Mouse (Mus musculus) large intestine, adult 2 months (tissue): ENCODE measurements around the gene Matn3. TPM values are rescaled to one million over a fixed set of nuclear protein-coding genes. Genes with fewer than 3 reads are reported as not detected.
"Not testable (repeated sequence)": the region's sequence is repeated elsewhere in the genome, so short reads cannot be mapped to it uniquely, and the experiment has no call there.

Experiments
- DNase-seq: peaks from one replicate; pipeline ENCODE4 v3.0.0-alpha.2; 2012; ENCODE audit warnings: low read depth, low spot score
- WGBS: fragments of 180-500 bp; shearing (Covaris S2); methylation state at CpG from one replicate; pipeline ENCODE4 v1.1.7; 2018; 5-methylcytosine and 5-hydroxymethylcytosine counted together
- polyA plus RNA-seq: library from polyadenylated mRNA; depleted of rRNA; stranded (reverse); fragments of >200 nt; gene quantifications from 2 replicates; pipeline ENCODE4 v1.2.3, GENCODE M21; 2012

The Matn3 gene
- polyA plus RNA-seq, 1 experiment, result not detected

DNA sequence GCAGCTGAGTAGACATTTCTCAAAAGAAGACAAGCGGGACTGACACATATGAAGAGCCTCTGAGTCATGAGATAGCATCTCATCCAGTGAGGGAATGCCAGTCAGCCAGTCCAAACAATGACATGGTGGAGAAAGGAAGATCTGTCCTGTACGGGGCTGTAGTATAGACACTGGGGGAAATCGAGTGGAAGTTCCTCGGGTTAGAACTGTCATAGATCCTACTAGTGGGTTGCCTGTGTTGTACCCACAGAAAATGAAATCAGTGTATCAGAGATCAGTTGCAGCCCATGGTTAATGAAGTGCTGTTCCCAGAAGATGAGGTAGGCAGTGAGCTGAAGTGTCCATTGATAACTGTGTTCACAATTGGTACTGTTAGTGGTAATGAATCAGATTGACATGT, 19.0 kb upstream of the Matn3 start:
- no peak for DNase-seq
- 70% methylated on average over 4 of the region's 4 CpGs for WGBS

DNA sequence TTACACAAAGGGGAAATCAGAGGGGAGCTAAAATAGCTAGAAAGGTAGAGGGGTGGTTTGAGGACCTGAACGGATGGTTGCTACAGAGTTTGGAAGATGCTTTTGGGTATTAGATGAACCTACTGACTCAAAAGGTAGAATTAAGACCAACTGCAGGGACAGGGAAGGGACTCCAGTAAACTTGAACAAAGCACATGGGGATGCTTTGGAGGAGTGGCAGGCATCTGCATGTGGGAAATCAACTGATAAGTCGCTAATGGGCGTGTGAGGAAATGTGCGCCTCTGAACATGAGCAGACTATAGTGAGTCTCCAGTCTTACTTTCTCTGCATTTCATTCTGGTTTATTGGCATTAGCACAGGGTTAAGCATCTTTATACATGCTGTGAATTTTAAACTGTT, 16.6 kb upstream of the Matn3 start:
- 66% methylated on average over 4 of the region's 4 CpGs for WGBS
- DNase-seq, result no peak

- WGBS, result 51% methylated on average over 5 of the region's 5 CpGs
- DNase-seq, result no peak
Measured at GRCm38 (mm10) chr12:8935349-8935748, 12.4 kb upstream of the Matn3 start.

GRCm38 (mm10) chr12:8936210-8936609, 11.5 kb upstream of the Matn3 start:
- WGBS, result 70% methylated on average over 4 of the region's 4 CpGs
- not testable (repeated sequence) for DNase-seq

GRCm38 (mm10) chr12:8939490-8939889, 8.2 kb upstream of the Matn3 start:
- DNase-seq, result no peak
- WGBS, result 93% methylated on average over 4 of the region's 4 CpGs

GRCm38 (mm10) chr12:8940011-8941005, 7.4 kb upstream of the Matn3 start:
- no peak for DNase-seq
- 66% methylated on average over 12 of the region's 12 CpGs for WGBS

DNA sequence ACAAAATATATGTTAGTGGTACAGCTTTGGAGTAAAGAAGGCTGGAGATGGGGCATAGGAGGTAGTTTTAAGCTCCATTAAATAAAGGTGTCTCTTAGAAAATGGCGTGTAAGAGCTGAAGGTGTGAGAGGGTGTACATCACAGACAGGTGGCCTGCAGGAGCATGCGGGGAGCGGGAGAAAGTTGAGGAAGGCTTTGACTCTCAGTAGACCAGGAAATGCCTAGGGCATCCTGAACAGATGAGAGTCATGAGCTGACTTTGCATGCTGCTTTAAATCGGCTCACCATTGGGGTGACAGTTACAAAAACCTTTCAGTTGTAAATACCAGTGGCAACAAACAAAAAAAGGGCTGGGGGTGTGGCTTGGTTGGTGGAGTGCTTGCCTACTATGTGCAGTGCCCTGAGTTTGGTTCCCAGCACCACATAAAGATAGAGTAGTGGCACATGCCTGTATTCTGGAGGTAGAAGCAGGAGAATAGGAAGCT, 6.6 kb upstream of the Matn3 start:
- WGBS, result 67% methylated on average over 4 of the region's 4 CpGs
- DNase-seq, result no peak

DNA sequence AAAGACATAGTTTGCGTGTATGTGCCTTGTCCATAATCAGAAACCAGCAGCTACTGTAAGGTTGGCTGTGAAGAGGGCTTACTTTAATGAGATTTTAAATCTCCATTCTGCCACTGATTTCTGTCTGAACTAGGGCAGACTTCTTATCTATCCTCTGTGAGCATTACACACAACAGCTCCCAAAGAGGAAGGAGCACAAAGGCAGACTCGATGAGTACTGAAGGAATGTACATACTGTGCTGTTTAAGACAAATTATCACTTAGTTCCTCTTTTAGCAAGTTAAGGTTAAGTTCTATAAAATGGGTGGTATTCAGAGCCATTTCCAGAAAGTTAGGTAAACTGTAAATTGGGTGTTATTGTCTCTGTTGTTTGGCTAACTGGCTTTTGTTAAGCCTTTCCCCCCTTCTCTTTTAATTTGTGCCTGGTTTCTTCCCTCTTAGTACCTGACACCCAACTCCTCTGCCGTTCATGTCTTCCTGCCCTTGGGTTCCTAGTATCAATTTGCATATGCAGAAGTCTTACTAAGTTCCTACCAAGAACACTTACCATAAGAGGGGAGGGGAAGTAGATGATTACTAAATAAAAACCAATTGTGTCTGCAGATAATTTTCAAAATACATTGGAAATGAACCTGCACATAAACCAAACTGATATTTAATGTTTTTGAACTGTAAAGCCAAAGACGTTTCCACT, 5.9 kb upstream of the Matn3 start:
- 41% methylated on average over 4 of the region's 4 CpGs for WGBS
- no peak for DNase-seq

GRCm38 (mm10) chr12:8947163-8947562, 566 bp upstream of the Matn3 start:
- 33% methylated on average over 9 of the region's 9 CpGs for WGBS
- no peak for DNase-seq

- WGBS, result 90% methylated on average over 10 of the region's 10 CpGs
- no peak for DNase-seq
Measured at GRCm38 (mm10) chr12:8953136-8953535, 5.4 kb downstream of the Matn3 start.

GRCm38 (mm10) chr12:8954161-8954561, 6.4 kb downstream of the Matn3 start:
- 36% methylated on average over 9 of the region's 9 CpGs for WGBS
- no peak for DNase-seq

GRCm38 (mm10) chr12:8961607-8962316, 14.0 kb downstream of the Matn3 start:
- WGBS, result 76% methylated on average over 9 of the region's 9 CpGs
- DNase-seq, result no peak

DNA sequence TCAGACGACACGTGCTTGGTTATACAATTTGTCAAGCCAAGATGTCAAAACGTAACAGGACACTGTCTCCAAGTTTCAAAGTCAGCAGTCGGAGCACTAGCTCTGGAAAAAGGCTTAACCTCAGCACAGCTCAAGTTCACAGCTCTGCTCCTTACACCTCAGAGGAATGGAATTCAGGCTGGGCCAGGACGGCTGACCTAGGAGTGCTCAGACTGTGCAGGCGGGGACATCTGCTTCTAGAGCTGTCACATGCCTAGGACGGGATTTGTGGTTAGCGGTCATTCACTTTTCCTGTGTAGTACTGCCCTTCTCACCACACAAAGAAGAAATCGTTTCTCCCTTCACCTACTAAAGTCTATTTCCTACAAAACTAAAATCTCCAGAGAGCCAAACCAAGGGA, 22.1 kb downstream of the Matn3 start:
- no peak for DNase-seq
- 11% methylated on average over 9 of the region's 9 CpGs for WGBS

DNA sequence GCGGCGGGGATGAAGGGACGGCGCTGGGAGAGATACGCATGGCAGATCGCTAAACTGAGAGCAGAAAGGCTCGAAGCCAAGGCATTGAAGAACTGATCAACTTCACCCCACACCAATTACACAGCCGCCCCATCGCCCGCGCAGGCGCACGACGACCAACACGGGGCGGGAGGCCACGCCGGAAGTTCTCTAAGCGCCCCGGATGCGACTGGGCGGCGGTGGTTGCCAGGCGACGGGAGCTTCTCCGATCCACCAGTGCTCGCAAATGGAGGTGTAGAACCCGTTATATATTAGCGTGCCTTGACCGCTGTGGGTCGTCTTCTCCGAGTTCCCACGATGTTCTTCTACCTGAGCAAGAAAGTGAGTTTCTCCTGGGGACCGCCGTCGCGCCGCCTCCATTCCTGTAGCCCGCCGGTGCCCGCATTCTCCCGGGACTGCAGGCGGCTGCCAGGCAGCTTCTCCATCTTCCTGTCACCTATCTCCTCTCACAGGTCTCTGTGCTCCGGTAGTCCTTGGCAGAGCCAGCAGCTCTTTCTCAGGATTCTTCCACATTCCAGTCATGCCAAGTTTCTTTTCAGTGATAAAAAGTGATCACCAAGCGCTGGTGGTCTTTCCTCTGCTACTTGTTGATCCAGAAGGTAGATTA, 26.2 kb downstream of the Matn3 start, which contains the start of gene Wdr35:
Gene Wdr35 (plus strand): TSS at position 73 of the 646 bp plus-strand sequence.
- peak; percentile 39 for DNase-seq
- under 1% methylated on average over 45 of the region's 45 CpGs for WGBS

GRCm38 (mm10) chr12:8975076-8975475, 27.3 kb downstream of the Matn3 start:
- WGBS, result 94% methylated on average over 3 of the region's 3 CpGs
- no peak for DNase-seq

GRCm38 (mm10) chr12:8993231-8993630, 45.5 kb downstream of the Matn3 start:
- WGBS, result 71% methylated on average over 8 of the region's 8 CpGs
- no peak for DNase-seq

DNA sequence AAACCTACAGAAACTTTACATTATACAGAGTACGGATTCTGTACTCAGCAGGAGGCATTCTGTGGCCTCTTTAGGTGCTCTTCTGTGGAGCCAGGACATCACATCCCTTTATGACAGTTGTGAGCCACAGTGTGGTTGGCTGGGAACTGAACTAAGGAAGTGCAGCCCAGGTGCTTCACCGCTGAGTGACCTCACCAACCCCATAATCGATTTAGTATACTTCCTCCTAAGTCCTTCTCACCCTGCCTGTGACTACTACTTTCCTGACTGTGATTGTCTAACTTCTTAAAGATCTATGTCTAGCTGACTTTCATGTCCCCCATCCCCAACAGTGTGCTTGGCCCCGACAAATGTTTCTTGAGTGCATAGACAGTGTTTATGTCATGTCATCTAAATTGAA, 50.6 kb downstream of the Matn3 start:
- no peak for DNase-seq
- 71% methylated on average over 4 of the region's 4 CpGs for WGBS

GRCm38 (mm10) chr12:9002038-9002648, 54.4 kb downstream of the Matn3 start:
- DNase-seq, result peak; percentile 40
- WGBS, result 9% methylated on average over 5 of the region's 5 CpGs

- WGBS, result 81% methylated on average over 4 of the region's 4 CpGs
- no peak for DNase-seq
Measured at GRCm38 (mm10) chr12:9007146-9007545, 59.4 kb downstream of the Matn3 start.
